Mouse (Mus musculus) forebrain, embryonic 11.5 days (tissue): Measurements from ENCODE around the gene Psmd8. TPM values are rescaled to one million over a fixed set of nuclear protein-coding genes. Genes with fewer than 3 reads are reported as not detected.
"Not testable (repeated sequence)": the region's sequence is repeated elsewhere in the genome, so short reads cannot be mapped to it uniquely, and the experiment has no call there.

ENCODE experiments used
- ATAC-seq: fragments of 200-750 bp; cut with Nextera tagmentation; replicated peaks from 2 replicates; pipeline ENCODE4 v1.8.0; 2017; ENCODE audit warnings: moderate TSS enrichment; ENCODE audit not compliant: low FRiP score
- DNase-seq: peaks from one replicate; pipeline ENCODE4 v3.0.0-alpha.2; 2017; ENCODE audit warnings: low spot score
- H3K27ac ChIP-seq: fragments of 300-500 bp; sonication (generic); 2 replicates; pipeline ENCODE4 v1.5.1; 2014; ENCODE audit warnings: low read depth, low read length
- H3K27me3 ChIP-seq: fragments of 300-500 bp; sonication (generic); 2 replicates; pipeline ENCODE4 v1.6.1; 2014; ENCODE audit warnings: mild to moderate bottlenecking, low read length, mixed read lengths; ENCODE audit not compliant: control insufficient read depth, insufficient read depth
- H3K36me3 ChIP-seq: fragments of 300-500 bp; sonication (generic); 2 replicates; pipeline ENCODE4 v1.6.1; 2014; ENCODE audit warnings: mild to moderate bottlenecking, low read length, moderate library complexity, mixed read lengths; ENCODE audit not compliant: control insufficient read depth, insufficient read depth
- H3K4me1 ChIP-seq: fragments of 300-500 bp; sonication (generic); replicated peaks from 2 replicates; pipeline ENCODE4 v1.6.1; 2014; ENCODE audit warnings: low read length, mixed read lengths; ENCODE audit not compliant: control insufficient read depth, insufficient read depth
- H3K4me2 ChIP-seq: fragments of 300-500 bp; sonication (generic); 2 replicates; pipeline ENCODE4 v1.6.1; 2014; ENCODE audit warnings: low read depth, mild to moderate bottlenecking, low read length, moderate library complexity, mixed read lengths; ENCODE audit not compliant: severe bottlenecking
- H3K4me3 ChIP-seq: fragments of 300-500 bp; sonication (generic); 2 replicates; pipeline ENCODE4 v1.5.1; 2014; ENCODE audit warnings: low read depth, low read length
- H3K9ac ChIP-seq: fragments of 300-500 bp; sonication (generic); 2 replicates; pipeline ENCODE4 v1.6.1; 2014; ENCODE audit warnings: low read length
- H3K9me3 ChIP-seq: fragments of 300-500 bp; sonication (generic); 2 replicates; pipeline ENCODE4 v1.6.1; 2016; ENCODE audit warnings: low read length, mixed read lengths; ENCODE audit not compliant: control insufficient read depth
- WGBS: fragments of 180-500 bp; shearing (Covaris S2); extraction: QIAGEN DNeasy Blood & Tissue Kit; methylation state at CpG from one replicate; pipeline ENCODE4 v1.1.7; 2014; 5-methylcytosine and 5-hydroxymethylcytosine counted together
- polyA plus RNA-seq: library from polyadenylated mRNA; unstranded; fragments of >200 nt; fragmentation: Nextera tagmentation; extraction: Ambion mirVana; gene quantifications from 2 replicates; pipeline ENCODE4 v1.2.1, GENCODE M21; 2014

Psmd8 gene
- polyA plus RNA-seq, 1 experiment from 2014 or later: 291 TPM

DNA sequence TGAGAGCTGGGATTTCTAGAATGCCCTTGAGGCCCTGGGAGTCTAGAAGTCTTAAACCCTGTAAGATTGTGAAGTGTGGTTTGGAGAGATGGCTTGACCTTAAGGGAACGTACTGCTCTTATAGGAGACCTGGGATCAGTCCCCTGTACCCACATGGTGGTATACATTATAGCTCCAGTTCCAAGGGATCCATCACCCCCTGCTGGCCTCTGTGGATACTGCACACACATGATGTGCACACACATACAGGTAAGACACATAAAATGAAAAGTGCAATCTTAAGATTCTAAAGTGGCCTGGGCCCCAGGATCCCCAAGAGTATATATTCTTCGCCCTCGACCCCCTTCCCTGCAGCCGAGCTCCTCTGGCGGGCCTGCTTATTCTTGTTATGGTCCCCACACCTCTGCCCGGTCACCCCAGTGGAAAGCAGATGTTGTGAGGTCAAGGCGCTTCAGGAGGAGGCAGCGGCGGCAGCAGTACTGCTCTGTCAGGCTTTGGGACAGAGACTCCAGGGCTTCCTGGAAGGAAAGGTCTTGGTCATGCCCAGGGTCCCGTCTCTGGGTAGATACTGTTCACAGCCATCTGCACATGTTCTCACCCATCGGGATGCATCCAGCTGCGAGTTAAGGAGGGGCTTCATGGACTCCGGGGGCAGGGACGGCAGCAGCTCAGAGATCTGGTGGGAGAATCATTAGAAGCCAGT lies 26.3 kb downstream of the Psmd8 start:
- H3K9me3 ChIP-seq: no peaks in the 10 kb centered on the region
- H3K4me3 ChIP-seq: no peak overlapping the region
- DNase-seq (no peak), ATAC-seq (no peak)
- no peak overlapping the region for H3K9ac ChIP-seq
- 94% methylated on average over 14 of the region's 14 CpGs for WGBS
- no peaks in the 10 kb centered on the region; the same call in 1 of the 2 replicates for H3K27me3 ChIP-seq
- H3K4me2 ChIP-seq: no peak overlapping the region
- H3K36me3 ChIP-seq: no peaks in the 10 kb centered on the region; the same call in 1 of the 2 replicates
- no peaks in the 10 kb centered on the region for H3K4me1 ChIP-seq
- no peak overlapping the region for H3K27ac ChIP-seq

DNA sequence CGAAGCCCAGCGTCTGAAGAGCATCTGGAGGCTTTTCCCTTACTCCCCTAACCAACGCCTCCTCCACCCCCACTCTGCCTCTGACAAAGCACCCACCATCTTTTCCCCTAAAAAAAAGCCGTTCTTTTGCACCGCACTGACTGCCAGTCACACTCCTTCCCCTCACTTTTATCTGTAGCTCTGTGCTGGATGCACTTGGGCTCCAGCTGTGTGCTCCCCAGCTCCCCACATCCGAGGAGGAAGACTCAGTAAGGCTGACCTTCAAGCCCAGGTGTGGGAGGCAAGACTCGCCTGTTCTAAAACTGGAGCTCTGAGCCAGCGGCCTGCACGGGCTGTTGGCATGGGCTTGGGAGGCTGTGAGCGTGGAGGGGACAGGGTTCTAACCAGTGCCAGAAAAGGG lies 29.0 kb downstream of the Psmd8 start:
- H3K4me3 ChIP-seq: no peak overlapping the region
- H3K27ac ChIP-seq: no peak overlapping the region
- no peaks in the 10 kb centered on the region; the same call in 1 of the 2 replicates for H3K36me3 ChIP-seq
- H3K9ac ChIP-seq: no peak overlapping the region
- H3K4me2 ChIP-seq: no peak overlapping the region
- 67% methylated on average over 10 of the region's 10 CpGs for WGBS
- no peaks in the 10 kb centered on the region for H3K9me3 ChIP-seq
- H3K4me1 ChIP-seq: no peaks in the 10 kb centered on the region
- DNase-seq: no peak
- ATAC-seq: no peak
- no peaks in the 10 kb centered on the region; the same call in 1 of the 2 replicates for H3K27me3 ChIP-seq

DNA sequence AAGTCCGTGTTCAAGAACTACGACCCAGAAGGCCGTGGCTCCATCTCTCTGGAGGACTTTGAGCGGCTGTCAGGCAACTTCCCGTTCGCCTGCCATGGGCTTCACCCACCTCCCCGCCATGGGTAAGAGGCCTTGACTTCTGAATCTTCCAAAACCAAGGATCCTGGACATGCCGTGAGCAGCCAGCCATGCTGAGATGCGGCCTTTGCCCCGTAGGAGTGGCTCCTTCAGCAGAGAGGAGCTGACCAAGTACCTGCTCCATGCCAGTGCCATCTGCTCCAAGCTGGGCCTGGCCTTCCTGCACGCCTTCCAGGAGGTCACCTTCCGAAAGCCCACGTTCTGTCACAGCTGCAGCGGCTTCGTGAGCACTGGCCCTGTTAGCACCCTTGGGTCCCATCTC lies 31.7 kb downstream of the Psmd8 start:
- H3K4me1 ChIP-seq: no peaks in the 10 kb centered on the region
- no peaks in the 10 kb centered on the region for H3K27me3 ChIP-seq
- H3K36me3 ChIP-seq: no peaks in the 10 kb centered on the region
- no peak for DNase-seq
- no peak overlapping the region for H3K9ac ChIP-seq
- WGBS: 92% methylated on average over 15 of the region's 15 CpGs
- no peak overlapping the region for H3K4me2 ChIP-seq
- H3K27ac ChIP-seq: no peak overlapping the region
- H3K9me3 ChIP-seq: no peaks in the 10 kb centered on the region
- ATAC-seq: no peak
- no peak overlapping the region for H3K4me3 ChIP-seq

DNA sequence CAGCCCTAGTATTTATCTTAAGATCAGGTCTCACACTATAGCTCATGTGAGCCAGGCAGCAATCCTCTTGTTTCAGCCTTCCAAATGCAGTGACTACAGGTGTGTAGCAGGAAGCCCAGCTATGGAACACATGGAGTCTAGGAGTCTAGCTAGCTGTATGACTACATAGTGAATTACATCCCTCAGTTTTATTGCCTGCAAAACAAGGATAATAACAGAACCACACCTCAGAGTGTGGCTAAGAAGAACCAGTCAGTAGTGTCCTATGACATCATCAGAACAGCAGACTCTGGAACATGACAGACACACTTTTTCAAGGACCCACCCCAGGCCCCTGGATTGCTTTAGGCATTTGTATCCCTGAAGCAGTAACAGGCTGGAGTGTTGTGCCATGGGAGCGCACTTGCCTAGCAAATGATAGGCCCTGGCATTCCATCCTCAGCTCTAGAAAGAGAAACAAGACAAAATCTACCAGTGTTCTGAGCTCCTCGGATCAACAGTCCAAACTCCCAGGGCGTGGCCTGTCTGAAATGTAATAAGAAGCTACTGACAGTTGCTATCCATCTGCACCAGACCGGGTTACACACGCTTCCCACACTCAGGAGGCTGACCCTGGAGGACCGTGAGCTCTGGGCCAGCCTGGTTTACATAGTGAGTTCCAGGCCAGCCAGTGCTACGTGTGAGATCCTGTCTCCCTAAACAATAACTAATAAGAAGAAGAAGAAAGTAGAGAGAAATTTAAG lies 33.7 kb downstream of the Psmd8 start:
- WGBS: 90% methylated on average over 7 of the region's 7 CpGs
- no peak for ATAC-seq
- DNase-seq: no peak
- Histone ChIP-seq H3K9ac (no peak overlapping the region), H3K4me1 (no peaks in the 10 kb centered on the region), H3K36me3 (no peaks in the 10 kb centered on the region), H3K27me3 (no peaks in the 10 kb centered on the region), H3K4me3 (no peak overlapping the region), H3K27ac (no peak overlapping the region), H3K9me3 (no peaks in the 10 kb centered on the region), H3K4me2 (no peak overlapping the region)

DNA sequence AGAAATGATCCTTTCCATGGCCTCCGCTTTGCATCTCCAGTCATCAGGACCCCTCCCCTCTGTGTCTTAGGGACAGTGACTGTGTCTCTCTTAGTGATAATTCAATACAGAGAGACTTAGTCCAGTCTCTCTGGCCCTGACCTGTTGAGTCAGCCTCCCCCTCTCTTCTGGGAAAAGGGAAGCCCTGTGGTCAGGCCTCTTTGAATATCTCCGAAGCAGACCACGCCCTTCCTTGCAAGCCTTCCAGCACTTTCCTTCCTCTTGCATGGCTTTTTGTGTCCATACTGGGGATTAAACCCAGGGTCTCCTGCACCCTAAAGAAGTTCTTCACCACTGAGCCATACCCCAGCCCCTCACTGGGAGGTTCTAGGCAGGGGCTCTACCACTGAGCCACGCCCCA lies 36.5 kb downstream of the Psmd8 start:
- no peak overlapping the region for H3K4me2 ChIP-seq
- H3K27me3 ChIP-seq: no peaks in the 10 kb centered on the region
- H3K36me3 ChIP-seq: no peaks in the 10 kb centered on the region
- 91% methylated on average over 4 of the region's 4 CpGs for WGBS
- H3K9ac ChIP-seq: no peak overlapping the region
- H3K4me1 ChIP-seq: no peaks in the 10 kb centered on the region
- no peaks in the 10 kb centered on the region for H3K9me3 ChIP-seq
- no peak for ATAC-seq
- H3K27ac ChIP-seq: no peak overlapping the region
- no peak for DNase-seq
- no peak overlapping the region for H3K4me3 ChIP-seq

DNA sequence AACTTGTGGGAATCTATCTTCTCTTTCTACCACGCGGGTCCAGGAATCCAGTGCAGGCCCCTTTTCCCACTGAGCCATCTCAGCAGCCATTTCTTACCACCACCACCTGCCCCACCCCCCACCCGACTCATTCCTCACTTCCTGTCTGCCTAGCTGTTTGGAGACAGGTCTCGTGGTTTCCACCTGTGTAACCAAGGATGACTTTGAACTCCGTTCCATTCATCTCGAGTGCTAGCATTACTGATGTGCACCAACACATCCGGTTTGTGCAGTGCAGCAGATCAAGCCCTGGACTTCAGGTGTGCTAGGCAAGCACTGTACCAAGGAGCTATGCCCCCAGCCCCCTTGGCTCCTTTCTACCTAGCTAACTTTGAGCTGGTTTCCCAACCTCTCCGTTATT lies 39.1 kb downstream of the Psmd8 start:
- ATAC-seq (no peak), DNase-seq (no peak)
- H3K36me3 ChIP-seq: no peaks in the 10 kb centered on the region
- no peak overlapping the region for H3K4me3 ChIP-seq
- H3K27me3 ChIP-seq: no peaks in the 10 kb centered on the region
- no peaks in the 10 kb centered on the region for H3K9me3 ChIP-seq
- no peak overlapping the region for H3K27ac ChIP-seq
- H3K4me1 ChIP-seq: no peaks in the 10 kb centered on the region
- no peak overlapping the region for H3K4me2 ChIP-seq
- WGBS: 85% methylated on average over 8 of the region's 8 CpGs
- no peak overlapping the region; the same call in 1 of the 2 replicates for H3K9ac ChIP-seq

DNA sequence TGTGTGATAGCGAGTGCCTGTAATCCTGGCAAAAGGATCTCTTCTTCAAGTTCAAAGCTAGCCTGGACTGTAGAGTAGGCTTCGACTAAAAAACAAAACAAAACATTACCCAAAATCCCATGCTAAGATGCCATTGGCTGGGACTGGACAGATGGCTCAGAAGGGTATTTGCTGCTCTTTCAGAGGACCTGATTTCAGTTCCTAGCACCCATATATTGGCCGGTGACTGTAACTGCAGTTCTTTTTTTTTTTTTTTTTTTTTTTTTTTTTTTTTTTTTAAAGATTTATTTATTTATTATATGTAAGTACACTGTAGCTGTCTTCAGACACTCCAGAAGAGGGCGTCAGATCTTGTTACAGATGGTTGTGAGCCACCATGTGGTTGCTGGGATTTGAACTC lies 41.3 kb downstream of the Psmd8 start:
- not testable (repeated sequence) for DNase-seq, ATAC-seq, H3K9ac ChIP-seq, H3K4me3 ChIP-seq, H3K4me1 ChIP-seq, H3K9me3 ChIP-seq, H3K27me3 ChIP-seq, H3K4me2 ChIP-seq, H3K36me3 ChIP-seq, H3K27ac ChIP-seq
- 94% methylated on average over 3 of the region's 4 CpGs for WGBS

DNA sequence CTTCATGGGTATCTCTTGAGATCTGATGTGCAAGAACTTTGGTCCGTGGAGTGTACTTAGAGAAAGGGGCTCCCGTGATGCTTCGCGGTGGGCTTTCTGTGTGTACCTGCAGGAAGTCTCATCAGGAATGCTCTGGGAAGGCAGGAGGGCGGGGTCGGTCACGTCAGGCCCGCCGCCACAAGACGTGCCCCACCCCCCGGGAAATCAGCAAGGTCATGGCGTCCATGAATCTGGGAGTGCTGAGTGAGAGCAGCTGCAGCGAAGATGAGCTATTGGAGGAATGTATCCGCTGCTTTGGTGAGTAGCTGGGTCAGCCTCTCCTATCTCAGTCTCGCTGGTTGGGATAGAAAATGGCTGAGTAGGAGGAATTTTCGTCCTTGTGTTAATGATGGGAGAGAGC lies 43.1 kb downstream of the Psmd8 start:
- H3K9ac ChIP-seq: no peak overlapping the region
- no peak overlapping the region for H3K4me3 ChIP-seq
- no peak overlapping the region for H3K4me2 ChIP-seq
- no peak overlapping the region for H3K27ac ChIP-seq
- 42% methylated on average over 16 of the region's 16 CpGs for WGBS
- no peak for ATAC-seq
- no peaks in the 10 kb centered on the region for H3K9me3 ChIP-seq
- peaks cover 2% of the 10 kb centered on the region for H3K27me3 ChIP-seq
- H3K36me3 ChIP-seq: no peaks in the 10 kb centered on the region
- no peaks in the 10 kb centered on the region for H3K4me1 ChIP-seq
- DNase-seq: no peak
